Mouse (Mus musculus) MEL (cell line): Measurements from ENCODE around the gene Akap12. TPM values are rescaled to one million over a fixed set of nuclear protein-coding genes. Genes with fewer than 3 reads are reported as not detected.

Source experiments
- DNase-seq: peaks from one replicate; pipeline ENCODE4 v3.0.0; 2011; ENCODE audit warnings: low read depth, low spot score
- H3K27ac ChIP-seq: 2 replicates; pipeline ENCODE4 v1.5.1; 2012; ENCODE audit warnings: low read depth, mild to moderate bottlenecking, control low read depth, low read length, moderate library complexity; ENCODE audit not compliant: control insufficient read depth
- H3K27me3 ChIP-seq, 2 experiments: fragments of 150-350 bp in 1 of 2; sonication (generic) in 1 of 2; 2 replicates each; pipeline ENCODE4 v1.6.1; 2012; ENCODE audit warnings: low read length in 2 of 2, mild to moderate bottlenecking in 2 of 2, improper control_type of control experiment in 1 of 2, moderate library complexity in 1 of 2; ENCODE audit not compliant: insufficient read depth in 2 of 2, control insufficient read depth in 1 of 2
- H3K36me3 ChIP-seq, 2 experiments: 2 replicates each; pipeline ENCODE4 v1.6.1; 2012 to 2014; ENCODE audit warnings: low read length in 2 of 2, improper control_type of control experiment in 1 of 2, inconsistent platforms in 1 of 2, mild to moderate bottlenecking in 1 of 2; ENCODE audit not compliant: insufficient read depth in 2 of 2, control insufficient read depth in 1 of 2
- H3K4me1 ChIP-seq, 2 experiments: fragments of 150-350 bp in 1 of 2; sonication (generic) in 1 of 2; 2 replicates each; pipeline ENCODE4 v1.6.1; 2012; ENCODE audit warnings: low read length in 2 of 2, improper control_type of control experiment in 1 of 2, mild to moderate bottlenecking in 1 of 2; ENCODE audit not compliant: insufficient read depth in 2 of 2, control insufficient read depth in 1 of 2
- H3K4me3 ChIP-seq, 2 experiments: fragments of 150-350 bp in 1 of 2; sonication (generic) in 1 of 2; 2 replicates each; pipeline ENCODE4 v1.5.1; 2012; ENCODE audit warnings: low read depth in 2 of 2, low read length in 2 of 2, mild to moderate bottlenecking in 2 of 2, moderate library complexity in 2 of 2, control low read depth in 1 of 2, improper control_type of control experiment in 1 of 2; ENCODE audit not compliant: control insufficient read depth in 1 of 2, insufficient read depth in 1 of 2
- H3K79me2 ChIP-seq: 2 replicates; pipeline ENCODE4 v1.6.1; 2012; ENCODE audit warnings: mild to moderate bottlenecking, low read length, moderate library complexity; ENCODE audit not compliant: control insufficient read depth, poor library complexity, insufficient read depth
- H3K9ac ChIP-seq: 2 replicates; pipeline ENCODE4 v1.6.1; 2012; ENCODE audit warnings: low read depth, mild to moderate bottlenecking, control low read depth, low read length, moderate library complexity; ENCODE audit not compliant: control insufficient read depth, poor library complexity, severe bottlenecking
- H3K9me3 ChIP-seq: fragments of 150-350 bp; sonication (generic); replicated peaks from 2 replicates; pipeline ENCODE4 v1.6.1; 2012; ENCODE audit warnings: mild to moderate bottlenecking, low read length, improper control_type of control experiment, moderate library complexity; ENCODE audit not compliant: insufficient read depth
- BHLHE40 ChIP-seq: IDR thresholded peaks from 2 replicates; pipeline ENCODE4 v1.6.1; 2012; ENCODE audit warnings: low read depth, mild to moderate bottlenecking, inconsistent platforms, low read length, improper control_type of control experiment, borderline replicate concordance
- CHD1 ChIP-seq: IDR thresholded peaks from 2 replicates; pipeline ENCODE4 v1.6.1; 2012; ENCODE audit warnings: low read depth, mild to moderate bottlenecking, inconsistent platforms, low read length, improper control_type of control experiment
- CHD2 ChIP-seq: IDR thresholded peaks from 2 replicates; pipeline ENCODE4 v1.6.1; 2011; ENCODE audit warnings: low read length, improper control_type of control experiment
- CTCF ChIP-seq, 3 experiments: IDR thresholded peaks in 2 of 3; conservative IDR thresholded peaks in 1 of 3; 2 replicates each; pipeline ENCODE4 v1.5.1; 2011 to 2012; ENCODE audit warnings: low read length in 3 of 3, low read depth in 2 of 3, mild to moderate bottlenecking in 2 of 3, improper control_type of control experiment in 1 of 3, inconsistent platforms in 1 of 3, mixed read lengths in 1 of 3, moderate library complexity in 1 of 3; ENCODE audit not compliant: control insufficient read depth in 1 of 3, insufficient read depth in 1 of 3, poor library complexity in 1 of 3, severe bottlenecking in 1 of 3
- ELF1 ChIP-seq: IDR thresholded peaks from 2 replicates; pipeline ENCODE4 v1.6.1; 2014; ENCODE audit warnings: low read depth, mild to moderate bottlenecking, inconsistent platforms, low read length, improper control_type of control experiment, moderate library complexity
- EP300 ChIP-seq, 2 experiments: IDR thresholded peaks; 2 replicates each; pipeline ENCODE4 v1.6.1; 2011; ENCODE audit warnings: improper control_type of control experiment in 2 of 2, low read length in 2 of 2, low read depth in 1 of 2, mild to moderate bottlenecking in 1 of 2
- ETS1 ChIP-seq: IDR thresholded peaks from 2 replicates; pipeline ENCODE4 v1.6.1; 2012; ENCODE audit warnings: low read depth, mild to moderate bottlenecking, inconsistent platforms, low read length, improper control_type of control experiment, moderate library complexity
- GABPA ChIP-seq: IDR thresholded peaks from 2 replicates; pipeline ENCODE4 v1.6.1; 2012; ENCODE audit warnings: low read depth, mild to moderate bottlenecking, inconsistent platforms, low read length, improper control_type of control experiment, moderate library complexity
- GATA1 ChIP-seq: IDR thresholded peaks from 2 replicates; pipeline ENCODE4 v1.6.1; 2011; ENCODE audit warnings: low read depth, low read length, improper control_type of control experiment
- HCFC1 ChIP-seq: IDR thresholded peaks from 2 replicates; pipeline ENCODE4 v1.6.1; 2012; ENCODE audit warnings: low read depth, mild to moderate bottlenecking, inconsistent platforms, low read length, improper control_type of control experiment, moderate library complexity
- JUND ChIP-seq: IDR thresholded peaks from 2 replicates; pipeline ENCODE4 v1.6.1; 2011; ENCODE audit warnings: low read depth, mild to moderate bottlenecking, improper control_type of control experiment, low read length
- KAT2A ChIP-seq: conservative IDR thresholded peaks from 2 replicates; pipeline ENCODE4 v1.6.1; 2012; ENCODE audit warnings: low read depth, low read length, improper control_type of control experiment, inconsistent platforms
- MAFK ChIP-seq: IDR thresholded peaks from 2 replicates; pipeline ENCODE4 v1.6.1; 2011; ENCODE audit warnings: low read depth, mild to moderate bottlenecking, low read length, improper control_type of control experiment, borderline replicate concordance
- MAX ChIP-seq: IDR thresholded peaks from 2 replicates; pipeline ENCODE4 v1.6.1; 2011; ENCODE audit warnings: low read length, improper control_type of control experiment
- MAZ ChIP-seq: IDR thresholded peaks from 2 replicates; pipeline ENCODE4 v1.6.1; 2012; ENCODE audit warnings: low read depth, mild to moderate bottlenecking, inconsistent platforms, low read length, improper control_type of control experiment
- MEF2A ChIP-seq: IDR thresholded peaks from 2 replicates; pipeline ENCODE4 v1.6.1; 2014; ENCODE audit warnings: low read depth, mild to moderate bottlenecking, inconsistent platforms, low read length, improper control_type of control experiment; ENCODE audit not compliant: poor library complexity, insufficient replicate concordance, severe bottlenecking; ENCODE audit errors: extremely low read depth
- MXI1 ChIP-seq: IDR thresholded peaks from 2 replicates; pipeline ENCODE4 v1.6.1; 2011; ENCODE audit warnings: mild to moderate bottlenecking, low read depth, low read length, improper control_type of control experiment
- MYB ChIP-seq: IDR thresholded peaks from 2 replicates; pipeline ENCODE4 v1.6.1; 2011; ENCODE audit warnings: mild to moderate bottlenecking, low read depth, low read length, improper control_type of control experiment
- MYC ChIP-seq: IDR thresholded peaks from 2 replicates; pipeline ENCODE4 v1.6.1; 2011; ENCODE audit warnings: low read depth, mild to moderate bottlenecking, low read length, improper control_type of control experiment, moderate library complexity
- NELFE ChIP-seq: IDR thresholded peaks from 2 replicates; pipeline ENCODE4 v1.6.1; 2011; ENCODE audit warnings: low read depth, low read length, improper control_type of control experiment
- NRF1 ChIP-seq: IDR thresholded peaks from 2 replicates; pipeline ENCODE4 v1.6.1; 2014; ENCODE audit warnings: low read depth, mild to moderate bottlenecking, inconsistent platforms, low read length, improper control_type of control experiment, moderate library complexity; ENCODE audit not compliant: poor library complexity, insufficient read depth, severe bottlenecking
- POLR2A ChIP-seq, 2 experiments: IDR thresholded peaks; 2 replicates each; pipeline ENCODE4 v1.6.1; 2011 to 2012; ENCODE audit warnings: low read length in 2 of 2, mild to moderate bottlenecking in 2 of 2, control low read depth in 1 of 2, improper control_type of control experiment in 1 of 2, low read depth in 1 of 2, moderate library complexity in 1 of 2; ENCODE audit not compliant: control insufficient read depth in 1 of 2, insufficient read depth in 1 of 2, poor library complexity in 1 of 2
- POLR2AphosphoS2 ChIP-seq: IDR thresholded peaks from 2 replicates; pipeline ENCODE4 v1.6.1; 2011; ENCODE audit warnings: low read length, improper control_type of control experiment
- POLR2AphosphoS5 ChIP-seq: IDR thresholded peaks from 2 replicates; pipeline ENCODE4 v1.6.1; 2012; ENCODE audit warnings: low read depth, borderline replicate concordance, mild to moderate bottlenecking, inconsistent platforms, low read length, moderate library complexity, mixed read lengths
- RAD21 ChIP-seq: IDR thresholded peaks from 2 replicates; pipeline ENCODE4 v1.6.1; 2011; ENCODE audit warnings: mild to moderate bottlenecking, low read depth, low read length, improper control_type of control experiment
- RCOR1 ChIP-seq: IDR thresholded peaks from 2 replicates; pipeline ENCODE4 v1.6.1; 2012; ENCODE audit warnings: low read depth, mild to moderate bottlenecking, inconsistent platforms, low read length, improper control_type of control experiment
- SIN3A ChIP-seq: IDR thresholded peaks from 2 replicates; pipeline ENCODE4 v1.6.1; 2012; ENCODE audit warnings: low read length, improper control_type of control experiment, inconsistent platforms
- SMC3 ChIP-seq: IDR thresholded peaks from 2 replicates; pipeline ENCODE4 v1.6.1; 2011; ENCODE audit warnings: low read depth, low read length, improper control_type of control experiment
- TAL1 ChIP-seq: IDR thresholded peaks from 2 replicates; pipeline ENCODE4 v1.6.1; 2012; ENCODE audit warnings: mild to moderate bottlenecking, inconsistent platforms, low read length, moderate library complexity, mixed read lengths
- TBP ChIP-seq: IDR thresholded peaks from 2 replicates; pipeline ENCODE4 v1.8.0; 2011; ENCODE audit warnings: low read depth, low read length, improper control_type of control experiment
- TCF12 ChIP-seq: IDR thresholded peaks from 2 replicates; pipeline ENCODE4 v1.6.1; 2014; ENCODE audit warnings: low read depth, mild to moderate bottlenecking, inconsistent platforms, low read length, improper control_type of control experiment, moderate library complexity
- UBTF ChIP-seq: IDR thresholded peaks from 2 replicates; pipeline ENCODE4 v1.6.1; 2012; ENCODE audit warnings: low read depth, mild to moderate bottlenecking, inconsistent platforms, low read length, improper control_type of control experiment, moderate library complexity, borderline replicate concordance; ENCODE audit not compliant: insufficient read depth
- USF1 ChIP-seq: IDR thresholded peaks from 2 replicates; pipeline ENCODE4 v1.6.1; 2014; ENCODE audit warnings: low read depth, mild to moderate bottlenecking, inconsistent platforms, low read length, improper control_type of control experiment, moderate library complexity
- USF2 ChIP-seq, 2 experiments: IDR thresholded peaks; 2 replicates each; pipeline ENCODE4 v1.6.1; 2011 to 2012; ENCODE audit warnings: improper control_type of control experiment in 2 of 2, low read length in 2 of 2, borderline replicate concordance in 1 of 2, inconsistent platforms in 1 of 2, low read depth in 1 of 2, mild to moderate bottlenecking in 1 of 2; ENCODE audit not compliant: insufficient read depth in 1 of 2
- ZC3H11A ChIP-seq: IDR thresholded peaks from 2 replicates; pipeline ENCODE4 v1.6.1; 2012; ENCODE audit warnings: low read depth, mild to moderate bottlenecking, inconsistent platforms, low read length, improper control_type of control experiment
- ZKSCAN1 ChIP-seq: IDR thresholded peaks from 2 replicates; pipeline ENCODE4 v1.6.1; 2012; ENCODE audit warnings: low read depth, mild to moderate bottlenecking, inconsistent platforms, low read length, improper control_type of control experiment, moderate library complexity
- ZMIZ1 ChIP-seq: IDR thresholded peaks from 2 replicates; pipeline ENCODE4 v1.6.1; 2012; ENCODE audit warnings: low read depth, mild to moderate bottlenecking, inconsistent platforms, low read length, improper control_type of control experiment, moderate library complexity
- ZNF384 ChIP-seq: IDR thresholded peaks from 2 replicates; pipeline ENCODE4 v1.6.1; 2012; ENCODE audit warnings: low read depth, mild to moderate bottlenecking, inconsistent platforms, low read length, improper control_type of control experiment
- polyA plus RNA-seq, 2 experiments: library from polyadenylated mRNA; stranded (reverse) in 1 of 2; unstranded in 1 of 2; fragments of >175 nt in 1 of 2; fragments of >200 nt in 1 of 2; gene quantifications; 2 replicates each; pipeline versions ENCODE4 v1.2.1 to v1.2.4; 2012; ENCODE audit warnings: low replicate concordance in 2 of 2, low read depth in 1 of 2; ENCODE audit not compliant: insufficient read length in 2 of 2, insufficient read depth in 1 of 2, missing spikeins in 1 of 2
- total RNA-seq: library from RNA; depleted of rRNA; stranded (reverse); fragments of 300-350 nt; gene quantifications from 2 replicates; pipeline ENCODE4 v1.2.3, GENCODE M21; 2012

The Akap12 gene
- total and polyA plus RNA-seq, 3 experiments: 0.08 to 0.42 TPM; not detected in 1

DNA sequence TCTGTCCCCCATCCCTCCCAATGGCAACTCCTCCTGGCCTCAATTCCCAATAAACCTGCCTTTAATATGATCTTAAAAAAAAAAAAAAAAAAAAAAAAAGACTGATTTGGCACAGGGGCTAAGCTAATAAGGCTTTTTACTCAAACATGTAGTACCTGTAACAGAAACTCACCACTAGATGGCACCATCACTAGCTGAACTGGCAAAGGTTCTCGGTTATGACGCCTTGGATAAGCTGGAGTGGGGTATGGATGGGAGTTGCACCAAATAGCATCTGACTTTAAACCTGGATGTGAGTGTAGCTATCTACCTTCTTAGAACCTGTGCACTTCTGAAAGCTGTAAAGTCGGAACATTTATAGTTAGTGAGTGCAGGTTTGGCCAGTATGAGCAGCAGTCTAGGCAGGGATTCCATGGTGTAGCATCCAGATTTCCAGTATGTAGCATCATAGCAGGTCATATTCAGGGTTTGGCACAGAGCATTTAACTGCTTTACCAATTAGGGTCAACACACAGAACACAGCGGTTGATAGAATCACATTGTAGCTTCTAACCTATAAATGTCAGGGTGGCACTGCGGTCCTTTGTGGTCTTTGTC, 138.8 kb downstream of the Akap12 start:
- Histone ChIP-seq H3K4me3 (no peak overlapping the region), H3K9ac (no peak overlapping the region), H3K36me3 (peaks cover 0 to 7% of the 10 kb centered on the region in 2 experiments; a peak in 2 of 4 replicates), H3K27ac (no peak overlapping the region), H3K79me2 (no peaks in the 10 kb centered on the region), H3K9me3 (no peaks in the 10 kb centered on the region), H3K4me1 (no peaks in the 10 kb centered on the region), H3K27me3 (no peaks in the 10 kb centered on the region)
- peak; percentile 78 for DNase-seq
- no peak for TF ChIP-seq CHD1
- TF ChIP-seq POLR2AphosphoS5: no peak
- TF ChIP-seq UBTF: no peak
- TF ChIP-seq MXI1: no peak
- peak; percentile 70 for TF ChIP-seq SMC3
- TF ChIP-seq MAFK: no peak
- no peak for TF ChIP-seq KAT2A
- no peak for TF ChIP-seq ELF1
- no peak for TF ChIP-seq ZMIZ1
- no peak for TF ChIP-seq MEF2A
- peak; percentile 75 for TF ChIP-seq ZNF384
- TF ChIP-seq USF1: no peak
- no peak for TF ChIP-seq POLR2A (IDR thresholded peaks at IDR 0.05; ENCODE audit: control insufficient read depth in 1 of 2, insufficient read depth in 1 of 2, low read depth in 1 of 2, low read length in 2 of 2, poor library complexity in 1 of 2)
- no peak for TF ChIP-seq SIN3A
- TF ChIP-seq CHD2: no peak
- no peak for TF ChIP-seq MAX
- no peak for TF ChIP-seq GATA1
- no peak for TF ChIP-seq EP300 (IDR thresholded peaks at IDR 0.05; ENCODE audit: low read depth in 1 of 2, low read length in 2 of 2)
- TF ChIP-seq CTCF (IDR thresholded peaks at IDR 0.05 in 2 of 3, conservative IDR thresholded peaks at IDR 0.05 in 1 of 3; ENCODE audit: control insufficient read depth in 1 of 3, insufficient read depth in 1 of 3, low read depth in 2 of 3, low read length in 3 of 3, poor library complexity in 1 of 3, severe bottlenecking in 1 of 3): peak; percentile 56 to 73 (median 71)
- TF ChIP-seq RCOR1: no peak
- TF ChIP-seq ZKSCAN1: no peak
- TF ChIP-seq JUND: no peak
- TF ChIP-seq MYC: no peak
- TF ChIP-seq TBP: no peak
- TF ChIP-seq RAD21: peak; percentile 68
- TF ChIP-seq BHLHE40: no peak
- TF ChIP-seq TCF12: no peak
- no peak for TF ChIP-seq ETS1
- no peak for TF ChIP-seq NELFE
- TF ChIP-seq HCFC1: no peak
- TF ChIP-seq MYB: no peak
- peak; percentile 38; the same call in 1 of the 2 replicates for TF ChIP-seq ZC3H11A
- no peak for TF ChIP-seq USF2 (IDR thresholded peaks at IDR 0.05; ENCODE audit: borderline replicate concordance in 1 of 2, insufficient read depth in 1 of 2, low read depth in 1 of 2, low read length in 2 of 2)
- TF ChIP-seq GABPA: no peak
- TF ChIP-seq POLR2AphosphoS2: no peak
- TF ChIP-seq TAL1: no peak
- no peak for TF ChIP-seq MAZ
- TF ChIP-seq NRF1: no peak
